8 mouse cellular contexts compared by ENCODE assay signal in genomic region chr19:8989066-8989566, GRCm38 (mm10). TPM values are rescaled to one million over a fixed set of nuclear protein-coding genes. Genes with fewer than 3 reads are reported as not detected.
DNase-seq lines count a peak whose midpoint lies in the region; ATAC-seq lines count a peak whose summit lies in the region.

Gene Ahnak, plus strand, starts transcription at chr19:8989284.

- ATAC-seq in embryonic facial prominence, embryonic 11.5 days (replicated peaks; ENCODE audit: insufficient number of reproducible peaks, low FRiP score, low TSS enrichment, low read depth): peak; percentile 45
- peak; percentile 72 for ATAC-seq in heart, embryonic 11.5 days (replicated peaks; ENCODE audit: insufficient number of reproducible peaks, low FRiP score, low TSS enrichment)
- ATAC-seq in kidney, embryonic 15.5 days (replicated peaks; ENCODE audit: low FRiP score): peak; percentile 65
- peak; percentile 63 for ATAC-seq in liver, embryonic 15.5 days (ENCODE audit: insufficient read depth)
- peak; percentile 39; the same call in 1 of the 2 replicates for ATAC-seq in neural tube, embryonic 14.5 days (ENCODE audit: low read depth)

- WGBS in embryonic facial prominence, embryonic 11.5 days: under 1% methylated on average over 42 of the region's 42 CpGs
- under 1% methylated on average over 42 of the region's 42 CpGs for WGBS in heart, embryonic 11.5 days (ENCODE audit: insufficient replicate concordance)
- 0% methylated on average over 40 of the region's 42 CpGs for WGBS in kidney, embryonic 15.5 days
- under 1% methylated on average over 42 of the region's 42 CpGs for WGBS in liver, embryonic 15.5 days (ENCODE audit: insufficient replicate concordance)
- 2% methylated on average over 36 of the region's 42 CpGs for WGBS in neural tube, embryonic 14.5 days

- peaks cover 5% of the 10 kb centered on the region; the same call in 1 of the 2 replicates for H3K4me1 ChIP-seq in embryonic facial prominence, embryonic 11.5 days (ENCODE audit: control insufficient read depth, insufficient read depth, low read length)
- H3K4me1 ChIP-seq in heart, embryonic 11.5 days (ENCODE audit: control insufficient read depth, insufficient read depth, low read length): peaks cover 56% of the 10 kb centered on the region
- H3K4me1 ChIP-seq in kidney, embryonic 15.5 days: peaks cover 68% of the 10 kb centered on the region
- peaks cover 54% of the 10 kb centered on the region for H3K4me1 ChIP-seq in liver, embryonic 15.5 days (replicated peaks)
- peaks cover 19% of the 10 kb centered on the region for H3K4me1 ChIP-seq in neural tube, embryonic 14.5 days (ENCODE audit: control insufficient read depth, insufficient read depth, low read length)

- H3K27me3 ChIP-seq in embryonic facial prominence, embryonic 11.5 days (ENCODE audit: control insufficient read depth, insufficient read depth, low read length): no peaks in the 10 kb centered on the region
- H3K27me3 ChIP-seq in heart, embryonic 11.5 days (ENCODE audit: control insufficient read depth, insufficient read depth, low read length): no peaks in the 10 kb centered on the region
- H3K27me3 ChIP-seq in kidney, embryonic 15.5 days: no peaks in the 10 kb centered on the region
- H3K27me3 ChIP-seq in liver, embryonic 15.5 days: peaks cover 68% of the 10 kb centered on the region
- 0 out of 2 replicates have a peak, but pooled peaks cover 11% of the 10 kb centered on the region for H3K27me3 ChIP-seq in neural tube, embryonic 14.5 days (ENCODE audit: control insufficient read depth, insufficient read depth, low read length)

- peak within 1 kb of the TSS; percentile 71 for H3K27ac ChIP-seq in embryonic facial prominence, embryonic 11.5 days (replicated peaks; ENCODE audit: low read depth, low read length)
- peak within 1 kb of the TSS; percentile 90 for H3K27ac ChIP-seq in heart, embryonic 11.5 days (ENCODE audit: low read depth, low read length)
- H3K27ac ChIP-seq in kidney, embryonic 15.5 days: peak within 1 kb of the TSS; percentile 86
- 0 out of 2 replicates have a peak within 1 kb of the TSS, but pooled peaks have one; percentile 38 for H3K27ac ChIP-seq in liver, embryonic 15.5 days (replicated peaks)
- H3K27ac ChIP-seq in neural tube, embryonic 14.5 days (ENCODE audit: low read depth, low read length): peak within 1 kb of the TSS; percentile 39

- H3K4me3 ChIP-seq in embryonic facial prominence, embryonic 11.5 days (ENCODE audit: low read depth, low read length): peak within 1 kb of the TSS; percentile 56
- H3K4me3 ChIP-seq in heart, embryonic 11.5 days (ENCODE audit: low read depth, low read length): peak within 1 kb of the TSS; percentile 70
- peak within 1 kb of the TSS; percentile 68 for H3K4me3 ChIP-seq in kidney, embryonic 15.5 days (replicated peaks)
- peak within 1 kb of the TSS; percentile 59 for H3K4me3 ChIP-seq in liver, embryonic 15.5 days (replicated peaks)
- peak within 1 kb of the TSS; percentile 41 for H3K4me3 ChIP-seq in neural tube, embryonic 14.5 days (ENCODE audit: low read depth, low read length)

- peak within 1 kb of the TSS; percentile 87 for H3K4me2 ChIP-seq in embryonic facial prominence, embryonic 11.5 days (ENCODE audit: low read depth, low read length)
- peak within 1 kb of the TSS; percentile 76 for H3K4me2 ChIP-seq in heart, embryonic 11.5 days
- peak within 1 kb of the TSS; percentile 90 for H3K4me2 ChIP-seq in kidney, embryonic 15.5 days
- peak within 1 kb of the TSS; percentile 80 for H3K4me2 ChIP-seq in liver, embryonic 15.5 days
- H3K4me2 ChIP-seq in neural tube, embryonic 14.5 days (ENCODE audit: low read depth, low read length): peak within 1 kb of the TSS; percentile 65

- H3K9me3 ChIP-seq in embryonic facial prominence, embryonic 11.5 days (replicated peaks; ENCODE audit: control insufficient read depth, low read length): no peaks in the 10 kb centered on the region
- H3K9me3 ChIP-seq in heart, embryonic 11.5 days (replicated peaks; ENCODE audit: control insufficient read depth, low read length): no peaks in the 10 kb centered on the region
- H3K9me3 ChIP-seq in kidney, embryonic 15.5 days (replicated peaks): no peaks in the 10 kb centered on the region
- H3K9me3 ChIP-seq in liver, embryonic 15.5 days (replicated peaks): no peaks in the 10 kb centered on the region
- no peaks in the 10 kb centered on the region for H3K9me3 ChIP-seq in neural tube, embryonic 14.5 days (ENCODE audit: control insufficient read depth, low read length)

- no peaks in the 10 kb centered on the region for H3K36me3 ChIP-seq in embryonic facial prominence, embryonic 11.5 days (replicated peaks; ENCODE audit: control insufficient read depth, insufficient read depth, low read depth, low read length)
- H3K36me3 ChIP-seq in heart, embryonic 11.5 days (ENCODE audit: control insufficient read depth, insufficient read depth, low read length): no peaks in the 10 kb centered on the region
- H3K36me3 ChIP-seq in kidney, embryonic 15.5 days: no peaks in the 10 kb centered on the region
- H3K36me3 ChIP-seq in liver, embryonic 15.5 days (replicated peaks): no peaks in the 10 kb centered on the region
- H3K36me3 ChIP-seq in neural tube, embryonic 14.5 days (ENCODE audit: control insufficient read depth, insufficient read depth, low read length): no peaks in the 10 kb centered on the region

- H3K9ac ChIP-seq in embryonic facial prominence, embryonic 11.5 days (replicated peaks; ENCODE audit: low read length): peak within 1 kb of the TSS; percentile 67
- peak within 1 kb of the TSS; percentile 86 for H3K9ac ChIP-seq in heart, embryonic 11.5 days (ENCODE audit: low read depth, low read length)
- peak within 1 kb of the TSS; percentile 70 for H3K9ac ChIP-seq in kidney, embryonic 15.5 days
- peak within 1 kb of the TSS; percentile 51 for H3K9ac ChIP-seq in liver, embryonic 15.5 days
- H3K9ac ChIP-seq in neural tube, embryonic 14.5 days (replicated peaks; ENCODE audit: low read depth, low read length): peak within 1 kb of the TSS; percentile 42

- no peak for DNase-seq in thymus, postnatal 0 days (ENCODE audit: low spot score)
- DNase-seq in thymus, adult 18-20 months: no peak
- peak; percentile 67 for DNase-seq in embryonic facial prominence, embryonic 11.5 days (ENCODE audit: low spot score)
- no peak for DNase-seq in frontal cortex, adult 2 months (ENCODE audit: extremely low spot score in 1 of 2, low spot score in 1 of 2)

RNA-seq across cellular contexts. Expression of gene Ahnak, which starts in this region (rescaled TPM):
- 20.3 and 22.3 TPM in 2 replicates for polyA plus RNA-seq in thymus, postnatal 0 days (2015; fragmentation: Nextera tagmentation; extraction: Ambion mirVana)
- polyA plus RNA-seq in embryonic facial prominence, embryonic 11.5 days (2014; fragmentation: Nextera tagmentation; extraction: Ambion mirVana): 10.6 and 11.5 TPM in 2 replicates
- polyA plus RNA-seq in heart, embryonic 11.5 days (2014; fragmentation: Nextera tagmentation; extraction: Ambion mirVana): 15.1 and 17.4 TPM in 2 replicates
- 17.3 and 18.2 TPM in 2 replicates for polyA plus RNA-seq in kidney, embryonic 15.5 days (2015; fragmentation: Nextera tagmentation; extraction: Ambion mirVana)
- polyA plus RNA-seq in liver, embryonic 15.5 days (2015; fragmentation: Nextera tagmentation; extraction: Ambion mirVana): 2.5 and 3.0 TPM in 2 replicates
- polyA plus RNA-seq in neural tube, embryonic 14.5 days (2014; fragmentation: Nextera tagmentation; extraction: Ambion mirVana): 2.7 and 3.7 TPM in 2 replicates
- polyA plus RNA-seq in frontal cortex, adult 2 months (2012; rRNA removed): 6.8 and 7.5 TPM in 2 replicates

Comparison
In these comparisons a context has a peak if more than half of its experiments do, and no peak if none do; other contexts are left out.
1. H3K27ac ChIP-seq: peak in every context shown above with its lines; median percentile 90 in heart, embryonic 11.5 days; 86 in kidney, embryonic 15.5 days; 71 in embryonic facial prominence, embryonic 11.5 days; 39 in neural tube, embryonic 14.5 days; 38 in liver, embryonic 15.5 days.